Mouse (Mus musculus) small intestine, adult 2 months (tissue): ENCODE data around the gene Tinagl1. TPM values are rescaled to one million over a fixed set of nuclear protein-coding genes. Genes with fewer than 3 reads are reported as not detected.

Experiments
- H3K27ac ChIP-seq: fragments of 200-500 bp; 2 replicates; pipeline ENCODE4 v1.5.1; 2012; ENCODE audit warnings: low read depth, low read length, control low read depth, inconsistent platforms; ENCODE audit not compliant: insufficient read depth
- H3K27me3 ChIP-seq: fragments of 200-500 bp; 2 replicates; pipeline ENCODE4 v1.6.1; 2012; ENCODE audit warnings: mild to moderate bottlenecking, moderate library complexity, low read length, inconsistent platforms; ENCODE audit not compliant: control insufficient read depth, insufficient read depth
- H3K36me3 ChIP-seq: fragments of 200-500 bp; 2 replicates; pipeline ENCODE4 v1.6.1; 2012; ENCODE audit warnings: mild to moderate bottlenecking, low read length, control low read depth, inconsistent platforms; ENCODE audit not compliant: control insufficient read depth, insufficient read depth
- H3K4me1 ChIP-seq: fragments of 200-500 bp; 2 replicates; pipeline ENCODE4 v1.6.1; 2012; ENCODE audit warnings: low read length, inconsistent platforms, mixed read lengths; ENCODE audit not compliant: control insufficient read depth, insufficient read depth, insufficient read length
- H3K4me3 ChIP-seq: fragments of 200-500 bp; 2 replicates; pipeline ENCODE4 v1.5.1; 2012; ENCODE audit warnings: low read depth, mild to moderate bottlenecking, control low read depth, inconsistent platforms, low read length, moderate library complexity
- CTCF ChIP-seq: fragments of 200-500 bp; IDR thresholded peaks from 2 replicates; pipeline ENCODE4 v1.5.1; 2012; ENCODE audit warnings: low read depth, mild to moderate bottlenecking, control low read depth, inconsistent platforms, low read length, moderate library complexity, mixed read lengths; ENCODE audit not compliant: insufficient replicate concordance, insufficient read length; ENCODE audit errors: extremely low read depth
- POLR2A ChIP-seq: fragments of 200-500 bp; IDR thresholded peaks from 2 replicates; pipeline ENCODE4 v1.6.1; 2012; ENCODE audit warnings: low read depth, mild to moderate bottlenecking, control low read depth, inconsistent platforms, low read length, moderate library complexity
- WGBS: fragments of 180-500 bp; shearing (Covaris S2); methylation state at CpG from one replicate; pipeline ENCODE4 v1.1.7; 2018; 5-methylcytosine and 5-hydroxymethylcytosine counted together
- polyA plus RNA-seq: library from polyadenylated mRNA; depleted of rRNA; stranded (reverse); fragments of >200 nt; gene quantifications from 2 replicates; pipeline ENCODE4 v1.2.3, GENCODE M21; 2012

Gene Tinagl1
- polyA plus RNA-seq, 1 experiment, result 106 TPM

DNA sequence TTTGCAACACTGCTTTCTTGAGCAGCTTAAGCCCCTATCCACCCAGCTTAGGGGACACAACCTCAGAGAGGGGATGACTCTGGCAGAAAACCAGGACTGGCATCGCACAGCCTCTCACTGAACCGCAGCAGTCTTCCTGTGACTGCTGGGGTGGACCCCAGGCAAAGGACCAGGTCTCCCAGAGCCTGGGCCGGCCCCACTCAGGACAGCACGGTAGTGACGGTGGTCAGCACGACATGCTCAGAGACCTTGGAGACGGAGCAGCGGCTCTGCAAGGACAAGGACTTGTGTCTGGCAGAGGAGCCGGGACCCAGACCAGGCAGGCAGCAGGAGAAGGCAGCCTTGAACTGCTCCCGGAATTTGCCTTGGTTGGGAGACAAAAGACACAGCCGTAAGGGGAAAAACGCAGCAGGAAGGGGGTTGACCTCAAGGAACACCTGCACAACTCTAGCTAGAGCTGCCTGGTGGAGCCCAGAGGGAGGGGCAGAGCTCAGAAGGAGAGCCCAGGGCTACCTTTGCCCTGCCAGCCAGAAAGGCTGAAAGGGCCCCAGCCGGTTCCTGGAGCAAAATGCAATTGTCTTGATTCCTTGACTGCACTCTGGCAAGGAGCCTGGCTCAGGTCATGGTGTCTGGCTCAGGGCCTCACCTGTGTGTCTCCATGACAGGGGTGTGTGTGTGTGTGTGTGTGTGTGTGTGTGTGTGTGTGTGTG lies 44.1 kb downstream of the Tinagl1 start:
- H3K4me3 ChIP-seq, result 0 out of 2 replicates have a peak overlapping the region, but pooled peaks have one; percentile 8
- peaks cover 23% of the 10 kb centered on the region for H3K36me3 ChIP-seq
- no peaks in the 10 kb centered on the region for H3K27me3 ChIP-seq
- H3K4me1 ChIP-seq, result peaks cover 48% of the 10 kb centered on the region
- WGBS, result 25% methylated on average over 13 of the region's 13 CpGs
- H3K27ac ChIP-seq, result peak overlapping the region; percentile 96
- TF ChIP-seq CTCF, result no peak
- TF ChIP-seq POLR2A, result no peak

DNA sequence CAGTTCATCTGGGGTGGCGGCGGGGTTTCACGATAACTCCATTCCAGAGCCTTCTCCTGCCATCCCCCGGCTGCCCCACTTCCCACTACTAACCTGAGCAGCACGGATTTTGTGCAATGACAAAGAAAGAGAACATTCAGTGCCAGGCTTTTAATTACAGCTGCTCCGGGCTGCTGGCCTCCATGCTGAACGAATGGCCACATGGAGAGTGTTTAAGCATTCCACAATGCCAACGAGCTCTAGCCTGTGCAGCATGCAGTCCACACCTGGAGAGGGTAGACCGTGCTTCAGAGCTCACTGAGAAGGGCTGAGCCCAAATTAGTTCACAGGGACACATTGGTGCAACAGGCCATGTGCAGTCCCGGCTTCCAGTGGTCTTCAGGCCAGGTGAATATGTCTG lies 44.8 kb downstream of the Tinagl1 start:
- TF ChIP-seq CTCF, result no peak
- Histone ChIP-seq H3K27ac (peak overlapping the region; percentile 96), H3K36me3 (peaks cover 30% of the 10 kb centered on the region), H3K4me1 (peaks cover 48% of the 10 kb centered on the region), H3K27me3 (no peaks in the 10 kb centered on the region), H3K4me3 (no peak overlapping the region)
- WGBS, result 55% methylated on average over 10 of the region's 10 CpGs

DNA sequence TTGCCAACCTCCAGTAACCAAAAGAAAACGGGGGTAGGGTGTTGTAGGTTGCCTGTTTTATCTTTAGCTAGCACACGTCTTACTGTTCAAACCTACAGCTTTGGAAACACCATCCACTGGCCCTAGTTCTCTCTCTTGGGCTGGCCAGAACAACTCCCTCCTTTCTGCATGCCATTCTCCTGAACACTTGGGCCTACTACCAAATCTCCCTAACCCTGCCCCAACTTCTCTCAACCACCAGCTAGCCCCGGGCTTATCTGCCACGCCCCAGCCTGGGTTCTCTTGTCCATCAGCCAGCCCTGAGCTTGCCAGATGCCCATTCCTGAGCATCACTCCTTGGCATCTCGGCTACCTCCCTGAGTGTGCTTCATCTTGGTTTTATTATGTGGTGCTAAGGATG lies 46.0 kb downstream of the Tinagl1 start:
- 57% methylated on average over 5 of the region's 5 CpGs for WGBS
- H3K4me3 ChIP-seq, result no peak overlapping the region
- no peak for TF ChIP-seq CTCF
- no peak for TF ChIP-seq POLR2A
- H3K27me3 ChIP-seq, result no peaks in the 10 kb centered on the region
- no peak overlapping the region; the same call in 1 of the 2 replicates for H3K27ac ChIP-seq
- peaks cover 48% of the 10 kb centered on the region for H3K4me1 ChIP-seq
- peaks cover 42% of the 10 kb centered on the region for H3K36me3 ChIP-seq

DNA sequence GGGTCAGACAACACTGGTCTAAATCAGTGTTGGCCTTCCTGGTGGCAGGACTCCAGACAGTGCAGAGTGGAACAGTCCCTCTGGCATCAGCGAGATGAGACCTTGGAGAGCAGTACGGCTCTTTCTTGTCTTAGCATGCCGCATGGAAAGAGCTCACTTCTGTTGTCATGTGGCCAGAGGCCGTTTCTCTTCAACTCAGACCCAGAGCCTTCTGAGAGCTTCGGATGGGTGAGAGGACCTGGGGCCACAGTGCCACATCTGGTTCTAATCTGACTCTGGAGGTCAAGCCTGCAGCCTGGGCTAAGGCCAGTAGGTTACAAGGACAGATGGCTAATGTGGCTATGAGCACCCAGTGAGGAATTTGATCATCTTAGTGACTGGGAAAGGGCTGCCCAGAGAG lies 49.0 kb downstream of the Tinagl1 start:
- Histone ChIP-seq H3K36me3 (peaks cover 67% of the 10 kb centered on the region), H3K4me3 (no peak overlapping the region), H3K4me1 (peaks cover 21% of the 10 kb centered on the region), H3K27me3 (no peaks in the 10 kb centered on the region), H3K27ac (no peak overlapping the region)
- no peak for TF ChIP-seq CTCF
- no peak for TF ChIP-seq POLR2A
- WGBS, result 87% methylated on average over 5 of the region's 5 CpGs

DNA sequence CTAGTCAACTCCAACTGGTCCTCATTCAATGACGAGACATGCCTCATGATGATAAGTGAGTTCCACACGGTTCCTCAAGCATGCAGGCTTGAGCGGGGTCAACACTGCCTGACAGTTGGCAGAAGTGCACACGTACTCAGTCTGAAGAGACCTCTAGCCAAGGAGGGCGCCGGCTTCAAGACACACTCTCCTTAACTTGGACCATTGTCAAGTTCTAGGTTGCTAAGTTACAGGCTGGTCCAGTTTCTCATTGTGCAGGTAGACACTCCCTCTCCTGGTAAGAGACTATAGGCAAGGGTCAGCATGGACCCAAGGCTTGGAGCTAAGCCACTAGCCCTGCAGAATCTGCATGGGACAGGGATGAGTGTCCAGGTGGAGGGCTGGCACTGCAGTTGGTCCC lies 49.8 kb downstream of the Tinagl1 start:
- Histone ChIP-seq H3K4me3 (no peak overlapping the region), H3K27ac (no peak overlapping the region), H3K4me1 (peaks cover 18% of the 10 kb centered on the region), H3K36me3 (peaks cover 70% of the 10 kb centered on the region), H3K27me3 (no peaks in the 10 kb centered on the region)
- WGBS, result 76% methylated on average over 6 of the region's 6 CpGs
- TF ChIP-seq CTCF, result no peak
- TF ChIP-seq POLR2A, result no peak

DNA sequence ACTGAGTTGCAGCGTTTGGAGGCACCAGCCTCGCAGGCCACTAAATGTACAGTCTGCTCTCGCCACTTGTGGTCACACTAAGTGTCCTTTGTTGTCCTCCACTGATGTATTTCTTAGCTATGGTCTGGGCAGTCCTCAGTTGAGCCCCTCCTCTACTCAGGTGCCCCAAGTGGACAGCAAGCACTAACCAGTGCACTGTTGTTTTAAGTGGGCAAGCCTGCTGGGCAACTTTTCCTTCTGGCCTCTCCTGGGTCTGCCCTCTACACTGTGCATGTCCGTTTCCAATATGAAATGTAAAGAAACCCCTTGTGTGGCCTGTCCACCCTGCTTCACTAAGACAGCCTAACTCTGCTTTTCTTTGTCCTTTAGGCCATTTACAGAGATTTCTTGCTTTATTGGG lies 50.8 kb downstream of the Tinagl1 start:
- Histone ChIP-seq H3K36me3 (peaks cover 70% of the 10 kb centered on the region), H3K4me1 (peaks cover 9% of the 10 kb centered on the region), H3K4me3 (no peak overlapping the region), H3K27me3 (no peaks in the 10 kb centered on the region), H3K27ac (no peak overlapping the region)
- 94% methylated on average over 4 of the region's 4 CpGs for WGBS
- no peak for TF ChIP-seq POLR2A
- TF ChIP-seq CTCF, result no peak

DNA sequence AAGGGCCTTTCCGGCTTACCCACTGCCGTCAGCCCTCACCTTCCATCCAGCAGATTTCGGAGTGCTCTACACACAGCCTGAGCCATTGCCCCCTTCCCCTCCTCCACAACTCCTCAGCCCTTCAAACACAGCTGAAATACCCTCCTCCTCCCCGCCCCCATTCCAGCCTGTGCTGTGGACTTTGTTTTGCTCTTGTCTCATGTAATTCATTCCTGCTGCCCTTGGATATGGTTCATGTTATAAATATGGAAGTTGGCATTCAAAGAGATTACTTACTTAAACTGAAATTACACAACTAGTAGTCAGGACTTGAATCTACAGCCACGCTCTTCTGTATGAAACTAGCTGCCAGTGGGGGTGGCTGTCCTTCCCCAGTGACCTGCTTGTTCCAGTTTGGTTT lies 51.9 kb downstream of the Tinagl1 start:
- no peak overlapping the region for H3K27ac ChIP-seq
- H3K4me3 ChIP-seq, result no peak overlapping the region
- WGBS, result 89% methylated on average over 5 of the region's 5 CpGs
- peaks cover 66% of the 10 kb centered on the region for H3K36me3 ChIP-seq
- peaks cover 7% of the 10 kb centered on the region for H3K4me1 ChIP-seq
- TF ChIP-seq CTCF (no peak), POLR2A (no peak)
- H3K27me3 ChIP-seq, result no peaks in the 10 kb centered on the region
